Mouse (Mus musculus): ENCODE measurements at regions not wholly inside any gene's neighbourhood (a gene's known extent, or its start where the extent isn't known, plus 50 kb on each side); places are given as distances from the start of the nearest gene placed in this dataset.
A peak's percentile ranks its signal among the peaks of the same experiment; 100 is the strongest.

DNA sequence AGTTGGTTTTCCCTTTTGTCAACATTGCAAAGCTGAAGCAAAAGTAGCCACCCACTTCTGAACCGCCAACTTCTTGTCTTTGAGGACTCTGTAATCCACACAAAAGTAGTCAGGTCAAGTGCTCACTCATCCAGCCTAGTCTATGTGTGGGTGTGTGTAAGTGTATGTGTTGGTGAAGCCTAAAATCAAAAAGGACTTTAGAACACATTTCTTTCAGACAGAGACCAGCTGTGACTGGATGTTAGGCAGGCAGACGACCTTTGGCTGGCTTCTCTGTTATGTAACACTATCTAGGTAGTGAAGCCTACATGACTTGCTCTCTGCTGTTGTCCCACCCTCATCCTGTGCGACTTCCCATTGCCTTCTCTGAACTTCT lies 67.3 kb upstream of the Sesn3 start:
- CTCF ChIA-PET = interaction anchor here (1.0 kb wide), 1 partner anchor 26 kb away, joined by 3 read pairs; no protein-coding TSS in a partner anchor
- ATAC-seq = no peak

DNA sequence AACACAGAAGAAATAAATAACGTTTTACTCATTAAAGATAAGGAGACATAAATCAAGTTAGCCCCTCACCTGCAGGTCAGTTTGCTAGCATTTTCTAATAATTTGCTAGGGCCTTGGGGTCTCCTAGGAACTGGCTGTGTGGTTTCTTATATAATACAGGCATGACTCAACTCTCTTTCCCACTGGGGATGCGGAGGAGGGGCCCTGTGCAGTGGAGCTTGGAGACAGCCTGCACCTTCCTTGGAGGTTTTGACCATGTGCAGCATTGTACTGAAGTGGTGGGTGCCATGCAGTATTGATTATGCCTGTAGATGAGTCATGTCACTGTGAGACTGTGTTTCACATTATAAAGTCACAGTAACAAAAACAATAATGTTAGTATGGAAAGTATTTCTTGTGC lies 61.6 kb upstream of the Sesn3 start:
- POLR2A ChIA-PET = interaction anchor here (0.5 kb wide), 1 partner anchor 423 kb away, joined by 12 read pairs; no protein-coding TSS in a partner anchor
- DNase-seq (ENCODE audit: low read depth, low spot score) = no peak
- in situ Hi-C loops (cut with MboI; ENCODE audit: low pct_unique_long_range_greater_than_20kb) = loop anchor here (10.0 kb wide), 1 partner anchor 318 kb away; no protein-coding TSS in a partner anchor
- CTCF ChIA-PET = no interaction called here
- no peak for ATAC-seq
- no peak for TF ChIP-seq CTCF (IDR thresholded peaks at IDR 0.05)
- no peaks in the 10 kb centered on the region for H3K27me3 ChIP-seq

More for the DNA sequence above, 67.3 kb upstream of the Sesn3 start:
- in situ Hi-C loops (cut with MboI; ENCODE audit: low pct_unique_long_range_greater_than_20kb) = no loop called here
- no peaks in the 10 kb centered on the region for H3K27me3 ChIP-seq
- TF ChIP-seq CTCF (IDR thresholded peaks at IDR 0.05) = no peak
- no peak for DNase-seq (ENCODE audit: low read depth, low spot score)
- POLR2A ChIA-PET = no interaction called here

DNA sequence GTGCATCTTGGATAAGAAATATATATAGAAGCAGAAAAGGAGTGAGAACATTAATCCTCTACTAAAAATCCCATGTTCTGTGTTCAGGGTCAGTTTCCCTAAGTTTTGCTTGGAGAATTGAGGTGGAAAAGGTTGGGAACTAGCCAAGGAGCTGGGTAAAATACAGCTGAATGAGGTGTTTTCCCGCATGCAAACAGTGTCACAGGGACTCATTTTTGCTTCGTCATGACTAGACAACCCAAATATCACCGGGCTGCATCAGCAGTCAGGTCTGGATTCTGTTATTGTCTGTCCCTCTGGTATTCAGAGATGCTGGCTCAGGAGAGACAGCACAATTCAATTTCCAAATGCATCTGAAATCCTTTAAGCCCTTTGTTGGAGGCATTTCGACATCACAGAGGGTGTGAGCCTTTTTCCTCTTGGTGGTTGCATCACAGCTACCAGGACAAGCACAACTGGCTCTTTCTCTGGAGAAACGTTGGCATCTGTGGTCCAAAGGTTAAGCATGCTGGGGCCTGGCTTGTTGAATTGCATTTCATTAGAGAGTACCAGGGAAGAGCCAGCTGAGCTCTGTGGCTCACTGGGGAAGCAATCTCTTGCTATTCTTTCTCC lies 59.6 kb upstream of the Sesn3 start:
- DNase-seq (ENCODE audit: low read depth, low spot score) (peak; percentile 94), ATAC-seq (peak; percentile 81)
- TF ChIP-seq CTCF (IDR thresholded peaks at IDR 0.05) = no peak
- no peaks in the 10 kb centered on the region for H3K27me3 ChIP-seq
- ChIA-PET CTCF (interaction anchor here (1.2 kb wide), 1 partner anchor 18 kb away, joined by 4 read pairs; no protein-coding TSS in a partner anchor), POLR2A (interaction anchor here (1.3 to 1.5 kb wide), 2 partner anchors 16 to 237 kb away, joined by 3 read pairs; no protein-coding TSS in a partner anchor)
- in situ Hi-C loops (cut with MboI; ENCODE audit: low pct_unique_long_range_greater_than_20kb) = loop anchor here (10.0 kb wide), 1 partner anchor 320 kb away; no protein-coding TSS in a partner anchor

DNA sequence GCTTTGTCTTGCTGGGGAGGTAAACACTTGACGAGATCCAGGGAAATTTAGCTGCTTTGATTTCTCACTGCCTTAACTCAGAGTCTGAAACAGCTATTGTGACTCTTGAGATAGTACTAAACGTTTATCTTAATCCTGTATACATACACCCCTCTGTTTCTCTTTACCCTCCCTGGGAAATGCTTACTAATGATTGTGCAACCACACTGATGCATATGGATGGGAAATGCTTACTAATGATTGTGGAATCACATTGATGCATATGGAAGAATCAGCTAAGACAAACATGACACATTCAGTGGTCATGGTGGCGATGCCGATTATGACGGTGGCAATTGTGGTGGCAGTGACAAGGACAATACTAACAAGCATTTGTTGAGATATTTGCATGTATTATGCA lies 58.9 kb upstream of the Sesn3 start:
- in situ Hi-C loops (cut with MboI; ENCODE audit: low pct_unique_long_range_greater_than_20kb) = loop anchor here (10.0 kb wide), 1 partner anchor 321 kb away; no protein-coding TSS in a partner anchor
- ChIA-PET CTCF (interaction anchor here (1.2 kb wide), 1 partner anchor 17 kb away, joined by 4 read pairs; no protein-coding TSS in a partner anchor), POLR2A (interaction anchor here (1.3 to 1.5 kb wide), 2 partner anchors 17 to 238 kb away, joined by 3 read pairs; no protein-coding TSS in a partner anchor)
- DNase-seq (ENCODE audit: low read depth, low spot score) (no peak), ATAC-seq (no peak)
- TF ChIP-seq CTCF (IDR thresholded peaks at IDR 0.05) = no peak
- no peaks in the 10 kb centered on the region for H3K27me3 ChIP-seq

DNA sequence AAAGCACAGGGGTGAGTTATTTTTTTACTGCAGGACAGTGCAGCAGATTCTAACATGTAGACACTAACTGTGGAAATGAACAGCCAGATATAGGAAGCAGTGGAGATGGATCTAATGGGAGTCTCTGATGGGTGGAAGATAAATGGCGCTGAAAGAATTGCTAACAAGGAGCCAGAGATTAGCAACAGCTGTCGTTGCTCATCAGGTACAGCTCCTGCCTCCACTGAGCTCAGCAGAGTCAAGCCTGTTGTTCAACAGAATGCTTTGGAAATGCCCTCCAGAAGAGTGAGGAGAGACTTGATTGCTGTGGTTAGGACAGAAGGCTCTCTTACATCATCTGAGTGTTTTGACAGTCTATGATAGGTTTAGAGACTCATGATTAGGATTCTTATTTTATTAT lies 51.9 kb upstream of the Sesn3 start:
- in situ Hi-C loops (cut with MboI; ENCODE audit: low pct_unique_long_range_greater_than_20kb) = no loop called here
- no peak for TF ChIP-seq CTCF (IDR thresholded peaks at IDR 0.05)
- H3K27me3 ChIP-seq = no peaks in the 10 kb centered on the region
- ChIA-PET CTCF (interaction anchor here (1.3 to 1.6 kb wide), 3 partner anchors 9 to 14 kb away, joined by 3 read pairs; no protein-coding TSS in a partner anchor), POLR2A (no interaction called here)
- ATAC-seq = no peak
- no peak for DNase-seq (ENCODE audit: low read depth, low spot score)
